Mouse (Mus musculus) natural killer cell, adult 2 months (primary cell): ENCODE measurements around the gene Dab2ip.
A peak's percentile ranks its signal among the peaks of the same experiment; 100 is the strongest.

Experiments used
- DNase-seq, 2 experiments: peaks; one replicate each; pipeline ENCODE4 v3.0.0; 2022; ENCODE audit warnings: low spot score in 2 of 2

The Dab2ip gene

DNA sequence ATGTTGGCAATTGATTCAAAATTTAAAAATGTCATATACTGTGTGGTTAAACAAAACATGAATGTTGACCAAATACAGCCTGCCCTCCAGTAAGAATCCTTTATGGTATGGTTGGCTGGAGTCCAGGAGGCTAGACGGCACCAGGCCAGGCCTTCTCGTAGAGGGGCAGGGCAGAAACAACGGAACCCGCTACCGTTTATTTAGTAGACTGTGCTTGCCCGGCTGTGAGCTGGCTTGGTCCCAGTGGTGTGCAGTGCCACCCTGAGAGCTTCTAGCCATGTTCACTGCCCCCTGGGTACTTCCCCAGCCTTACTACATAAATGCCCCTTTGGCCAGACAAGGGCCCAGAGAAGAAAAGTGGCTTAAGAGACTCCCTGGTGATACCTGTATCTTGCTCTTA lies 122.8 kb downstream of the Dab2ip start:
- peak in 1 of 2 experiments; percentile 25 for DNase-seq

DNA sequence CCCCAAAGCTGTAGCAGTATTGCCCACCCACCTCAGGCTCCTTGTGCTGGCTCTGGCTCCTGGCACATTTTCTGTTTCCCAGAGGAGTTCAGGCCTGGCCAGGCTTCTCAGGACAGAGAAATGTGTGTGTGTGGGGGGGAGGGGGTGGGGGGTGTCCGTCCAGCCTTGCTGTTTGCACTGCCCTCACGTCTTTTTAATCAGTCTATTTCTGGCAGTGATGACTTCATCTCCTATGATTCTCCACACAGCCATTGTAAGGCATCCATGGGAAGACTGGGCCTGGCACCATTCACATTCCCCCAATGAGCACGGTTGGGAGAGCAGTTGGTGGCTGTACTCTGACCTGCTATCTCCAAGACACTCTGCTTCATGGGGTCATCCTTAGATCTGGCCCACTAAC lies 125.9 kb downstream of the Dab2ip start:
- no peak for DNase-seq

DNA sequence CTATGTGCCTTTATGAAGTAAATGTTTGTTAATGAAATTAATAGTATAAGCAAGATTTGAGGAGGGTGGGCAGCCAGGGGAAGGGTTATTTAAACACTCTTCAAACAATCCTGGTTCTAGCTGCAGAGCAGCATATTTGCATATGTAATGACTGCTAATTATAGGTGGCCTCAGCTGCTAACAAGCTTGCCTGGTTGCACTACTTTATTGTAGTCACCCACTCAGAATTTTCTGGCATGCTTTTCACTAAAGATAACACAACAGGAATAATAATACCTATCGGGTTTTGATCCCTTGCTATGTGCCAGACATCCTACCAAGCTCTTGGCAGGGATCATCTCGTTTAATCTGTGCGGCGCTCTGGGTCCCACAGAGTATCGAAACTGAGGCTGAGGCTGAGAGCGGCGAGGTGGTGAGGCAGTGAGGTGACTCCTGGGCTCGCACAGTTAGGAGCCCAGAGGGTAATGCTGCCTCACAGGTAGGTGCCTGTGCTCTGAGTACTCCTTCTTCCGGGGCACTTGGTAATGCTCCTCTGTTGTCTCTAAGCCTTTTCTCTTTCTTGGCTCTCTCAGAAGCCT lies 126.8 kb downstream of the Dab2ip start:
- DNase-seq: no peak

DNA sequence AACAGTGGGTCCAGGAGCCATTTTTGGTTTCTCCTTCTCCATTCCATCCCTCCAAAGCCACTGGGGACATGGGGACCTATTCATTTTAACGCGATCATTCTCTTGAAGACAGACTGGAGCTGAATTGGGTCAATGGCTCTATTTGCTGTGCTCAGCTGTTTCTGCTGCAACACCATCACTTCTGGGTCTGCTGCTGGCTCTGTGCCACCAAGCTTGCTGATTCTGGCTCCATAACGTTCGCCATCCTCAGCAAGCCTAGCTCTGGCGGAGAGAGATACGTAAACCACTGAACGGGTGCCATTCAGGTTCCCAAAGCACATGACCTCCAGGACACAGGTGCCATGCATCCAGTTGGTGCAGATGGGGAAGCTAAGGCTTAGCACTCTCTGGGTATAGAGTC lies 128.0 kb downstream of the Dab2ip start:
- no peak for DNase-seq

DNA sequence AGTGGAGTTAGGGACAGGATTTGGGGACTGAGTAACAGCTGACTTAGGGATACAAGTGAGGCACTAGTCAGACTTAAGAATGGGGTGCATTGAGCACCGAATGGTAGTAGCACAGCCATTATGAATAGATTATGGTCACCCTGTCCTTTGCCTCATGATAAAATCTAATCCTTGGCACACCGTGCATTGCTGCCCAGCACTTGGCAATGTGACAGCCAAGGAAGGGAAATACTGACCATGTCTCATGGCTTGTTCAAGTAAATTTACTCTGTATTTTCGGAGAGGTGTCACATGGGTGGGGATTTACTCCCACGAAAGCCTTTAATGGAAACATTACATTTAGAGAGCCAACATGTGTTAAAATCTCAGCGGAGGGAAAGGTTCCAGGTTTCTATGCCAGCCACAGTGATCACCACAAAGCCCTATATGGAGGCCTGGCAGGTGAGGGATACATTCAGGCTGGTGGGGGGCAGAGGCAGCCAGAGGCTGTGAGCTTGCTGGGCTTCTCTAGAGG lies 129.5 kb downstream of the Dab2ip start:
- DNase-seq: no peak

DNA sequence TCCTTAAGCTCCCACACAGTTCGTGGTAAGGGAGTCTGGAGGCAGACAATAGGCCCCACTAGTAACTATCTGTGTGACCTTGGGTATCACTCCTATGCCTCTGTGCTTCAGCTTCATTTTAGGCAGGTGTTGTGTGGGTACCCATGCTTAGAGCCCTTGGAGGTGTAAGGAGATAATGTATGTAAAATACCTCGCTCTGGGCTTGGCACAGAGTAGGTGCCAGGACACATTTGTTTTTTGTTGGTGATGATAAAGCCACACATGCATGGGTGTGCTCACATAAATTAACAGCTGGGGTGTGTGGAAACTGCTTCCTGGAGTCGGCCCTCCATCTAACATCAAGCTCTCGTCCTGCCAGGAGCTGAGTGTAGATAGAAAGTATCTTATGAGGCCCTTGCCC lies 130.1 kb downstream of the Dab2ip start:
- no peak for DNase-seq

DNA sequence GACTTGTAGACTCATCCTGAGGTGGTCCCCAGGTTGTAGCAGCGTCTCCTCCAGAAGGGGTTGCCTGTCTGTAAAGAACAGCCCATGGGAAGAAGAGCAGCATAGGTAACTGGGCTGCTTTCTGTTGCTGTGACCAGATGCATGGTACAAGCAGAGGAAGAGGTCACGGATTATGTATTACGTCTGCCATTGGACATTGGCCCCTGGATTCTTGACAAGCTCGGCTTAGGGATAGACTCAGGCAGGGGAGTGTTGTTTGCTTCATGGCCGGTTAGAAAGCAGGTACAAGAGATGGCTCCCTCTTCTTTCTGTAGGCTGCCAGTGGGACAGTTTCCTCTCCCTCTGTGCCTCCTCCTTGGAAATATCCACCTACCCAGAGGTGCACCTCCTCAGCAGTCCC lies 130.5 kb downstream of the Dab2ip start:
- DNase-seq: no peak

DNA sequence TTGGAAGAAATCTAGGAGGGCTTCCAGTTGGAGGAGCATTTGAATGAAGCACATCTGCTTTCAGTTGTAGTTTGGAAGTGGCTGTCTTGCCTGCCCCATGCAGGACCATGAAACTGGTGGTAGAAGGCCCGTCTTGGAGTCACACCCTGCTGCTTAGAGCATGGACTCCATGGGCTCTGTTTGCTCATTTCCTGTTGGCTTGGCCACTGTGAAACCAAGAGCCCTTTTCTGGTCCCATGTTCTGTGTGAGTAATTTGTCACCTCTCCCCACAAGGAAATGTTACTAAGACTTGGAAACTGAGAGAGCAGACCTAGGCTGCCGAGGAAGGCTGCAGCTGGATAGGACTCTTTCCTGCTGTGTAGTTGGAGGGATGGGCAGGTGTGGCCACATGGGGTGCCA lies 131.8 kb downstream of the Dab2ip start:
- DNase-seq: peak; percentile 21 to 60

DNA sequence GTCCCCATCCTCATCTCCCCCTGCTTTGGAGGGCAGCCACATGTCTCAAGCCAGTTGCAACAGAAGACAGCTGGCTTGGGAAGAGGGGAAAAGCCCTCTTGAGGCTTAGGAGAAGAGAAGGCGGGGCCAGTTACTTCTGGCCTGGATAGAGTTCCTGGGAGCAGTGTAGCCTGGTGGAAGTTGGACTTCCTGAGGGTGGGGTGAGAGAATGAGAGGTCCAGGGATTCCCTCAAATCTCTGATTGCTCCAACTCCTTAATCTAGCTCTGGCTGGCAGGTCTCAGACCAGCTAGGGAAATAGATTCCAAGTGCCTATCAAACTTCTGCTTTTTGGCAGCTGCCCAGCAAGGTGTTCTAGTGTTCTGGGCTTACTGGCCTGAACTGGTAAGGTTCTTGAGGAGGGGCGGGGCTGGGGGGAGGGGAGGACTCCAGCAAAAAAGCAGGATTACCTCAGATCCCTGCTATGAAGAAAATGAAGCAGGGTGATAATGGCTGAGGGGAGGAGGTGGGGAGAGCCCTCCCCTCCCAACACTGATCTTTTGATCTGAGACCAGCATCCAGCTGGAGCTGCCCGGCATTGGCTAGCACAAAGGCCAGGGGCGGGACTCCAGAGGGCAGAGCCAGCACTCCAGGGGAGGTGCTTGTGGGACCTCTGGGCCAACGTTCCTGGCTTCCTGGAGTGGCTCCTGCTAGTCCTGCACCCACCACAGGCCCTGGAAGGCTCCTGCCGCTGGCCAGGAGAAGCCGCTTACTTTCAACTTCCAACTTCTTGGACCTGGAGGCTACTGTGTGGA lies 133.4 kb downstream of the Dab2ip start:
- no peak for DNase-seq

DNA sequence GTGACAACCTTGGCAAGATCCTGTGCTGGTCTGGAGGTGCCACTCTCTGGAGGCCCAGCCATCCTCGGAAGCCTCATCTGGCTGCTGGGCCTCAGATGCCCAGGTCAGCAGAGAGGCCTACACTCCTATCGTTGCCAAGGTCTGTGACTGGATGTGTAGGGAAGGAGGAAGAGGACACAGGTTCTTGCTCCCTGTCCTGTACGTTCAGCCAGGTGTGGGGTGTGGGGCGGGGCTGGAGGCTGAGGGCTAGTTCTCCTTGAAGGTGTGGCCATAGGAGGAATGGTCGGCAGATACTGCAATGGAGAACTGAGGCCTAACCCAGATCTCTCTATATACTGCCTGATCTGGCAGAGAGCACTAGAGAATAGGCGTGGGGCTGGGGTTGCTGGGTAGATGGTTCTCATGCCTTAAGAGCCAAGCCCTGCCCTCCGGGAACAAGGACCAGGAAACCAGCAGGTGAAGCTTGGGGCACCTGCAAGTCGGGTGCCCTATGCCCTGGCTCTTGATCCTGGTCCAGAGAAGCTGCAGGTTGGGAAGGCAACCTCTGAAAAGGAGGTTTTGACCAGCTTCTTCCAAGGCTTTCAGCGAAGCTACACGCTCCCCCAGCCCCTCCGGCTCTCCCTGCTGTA lies 134.3 kb downstream of the Dab2ip start:
- DNase-seq: no peak

DNA sequence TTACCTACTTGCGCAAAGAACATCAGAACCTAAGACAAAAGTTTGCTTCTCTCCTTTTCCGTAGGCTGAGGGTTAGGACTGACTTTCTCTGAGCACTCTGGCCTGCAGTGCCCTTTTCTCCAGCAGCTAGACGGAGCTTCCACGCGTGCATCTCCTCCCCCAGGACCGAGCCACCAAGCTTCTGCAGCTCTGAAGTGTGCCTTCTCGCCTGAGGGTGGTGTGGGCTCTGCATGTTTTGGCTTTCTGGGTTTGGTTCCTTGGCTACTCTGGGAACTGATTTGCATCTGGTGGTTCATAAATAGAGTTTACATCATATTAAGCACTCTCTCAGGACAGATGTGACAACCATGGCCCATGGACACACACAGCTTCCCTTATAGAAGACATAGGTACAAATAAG lies 135.0 kb downstream of the Dab2ip start:
- no peak for DNase-seq

DNA sequence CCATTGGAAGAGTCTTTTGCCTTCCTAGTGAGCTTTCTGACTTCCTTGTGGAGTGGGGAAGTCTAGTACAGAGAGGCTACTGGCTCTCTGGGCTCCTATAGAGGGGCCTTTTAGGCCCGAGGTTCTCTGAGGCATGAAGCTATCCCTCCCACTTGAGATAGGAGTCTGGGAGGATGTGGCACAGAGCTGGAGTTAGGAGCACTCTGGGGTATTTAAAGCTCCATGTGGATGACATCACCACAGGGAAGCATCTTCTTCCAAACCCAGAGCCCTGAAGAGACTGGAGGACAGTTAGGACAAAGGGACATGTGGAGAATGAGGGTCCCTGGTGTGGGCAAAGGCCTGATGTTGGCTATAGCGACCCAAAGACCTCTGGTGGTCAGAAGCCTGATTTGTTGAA lies 136.0 kb downstream of the Dab2ip start:
- DNase-seq: no peak

DNA sequence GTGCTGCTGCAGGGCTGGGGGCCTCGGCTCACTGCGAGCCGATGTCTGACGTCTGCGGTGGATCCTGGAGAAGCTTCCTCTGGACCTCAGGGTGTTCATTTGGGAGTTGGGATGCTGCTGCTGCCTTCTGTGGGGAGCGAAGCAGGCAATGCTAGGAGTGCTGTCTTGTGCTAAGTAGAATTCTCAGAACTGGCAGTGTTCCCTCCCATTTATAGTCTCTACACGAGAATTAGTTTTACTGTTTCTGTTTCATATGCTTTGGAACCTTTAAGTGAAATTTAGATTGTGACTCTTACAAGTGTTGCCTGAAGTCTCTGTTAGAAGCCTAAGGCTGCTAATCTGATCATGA lies 138.1 kb downstream of the Dab2ip start:
- no peak for DNase-seq

DNA sequence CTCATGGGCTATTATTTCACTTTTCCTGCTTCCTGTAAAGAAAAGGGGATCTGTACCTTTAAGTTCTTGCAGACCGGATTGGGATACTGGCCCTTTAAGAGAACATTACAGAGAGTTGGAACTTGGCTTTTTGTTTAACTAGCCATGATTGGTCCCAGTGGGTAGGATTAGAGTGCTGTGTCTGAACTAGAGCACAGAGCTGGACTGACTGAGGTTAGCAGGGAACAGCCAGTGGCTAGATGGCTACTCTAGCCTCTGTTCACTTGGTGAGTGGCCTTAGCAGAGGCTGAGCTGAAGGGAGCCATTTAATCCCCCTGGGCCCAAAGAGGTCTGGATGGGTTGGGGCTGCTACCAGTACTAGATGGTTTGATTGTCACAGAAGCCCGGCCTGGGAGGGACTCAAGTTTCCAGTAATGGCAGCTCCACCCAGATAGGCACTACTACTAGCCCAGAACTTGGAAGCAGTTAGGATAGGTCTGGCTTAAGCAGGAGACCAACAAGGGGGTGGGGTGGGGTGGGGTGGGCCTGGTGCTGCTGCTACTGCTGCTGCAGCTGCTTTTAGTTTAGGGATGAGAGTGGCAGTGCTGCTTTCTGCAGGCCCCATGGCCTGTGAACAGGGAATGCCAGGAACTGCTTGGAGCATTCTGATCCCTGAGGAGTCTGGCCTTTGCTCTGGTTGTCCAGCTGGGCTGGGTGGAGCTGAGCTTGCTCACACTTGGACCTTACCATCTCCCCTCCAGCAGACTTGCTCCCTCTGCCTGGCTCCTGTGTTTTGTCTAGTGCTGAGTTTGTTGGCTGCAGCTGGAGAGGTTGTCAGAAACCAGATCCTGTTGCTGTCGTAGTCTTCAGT lies 138.7 kb downstream of the Dab2ip start:
- no peak for DNase-seq

DNA sequence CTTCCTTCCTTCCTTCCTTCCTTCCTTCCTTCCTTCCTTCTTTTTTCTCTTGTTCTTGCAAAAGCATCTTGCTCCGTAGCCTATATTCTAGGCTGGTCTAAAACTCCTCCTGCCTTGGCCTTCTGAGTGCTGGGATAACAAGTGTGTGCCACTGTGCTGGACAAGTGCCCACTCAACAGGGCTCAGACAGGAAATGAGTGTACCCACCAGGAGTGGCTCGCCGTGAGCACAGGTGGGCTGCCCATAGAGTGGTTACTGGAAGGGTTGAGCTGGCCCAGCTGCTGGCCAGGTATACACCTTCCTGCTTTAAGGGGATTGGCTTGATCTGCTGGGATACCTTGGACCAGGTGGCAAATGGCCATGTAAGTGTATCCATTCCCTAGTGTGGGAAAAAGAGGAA lies 139.7 kb downstream of the Dab2ip start:
- no peak for DNase-seq

DNA sequence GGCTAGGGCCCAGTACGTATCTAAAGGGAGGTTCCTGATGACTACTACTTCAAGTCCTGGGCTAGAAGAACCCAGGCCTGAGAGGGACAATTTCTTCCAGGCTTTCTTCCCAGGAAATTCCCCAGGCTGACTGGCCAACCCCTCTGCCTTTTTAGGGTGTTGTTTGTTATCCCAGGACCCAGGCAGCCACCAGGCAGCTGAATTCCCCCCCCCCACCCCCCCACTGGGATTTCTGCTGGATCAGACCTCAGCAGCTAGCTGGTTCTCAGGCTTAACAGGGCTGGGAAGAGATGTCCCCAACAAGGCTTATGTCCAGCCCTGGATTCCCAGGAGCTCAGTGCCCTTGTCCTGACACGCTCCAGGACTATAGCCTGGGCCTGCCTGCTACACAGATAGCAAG lies 142.9 kb downstream of the Dab2ip start:
- DNase-seq: no peak

DNA sequence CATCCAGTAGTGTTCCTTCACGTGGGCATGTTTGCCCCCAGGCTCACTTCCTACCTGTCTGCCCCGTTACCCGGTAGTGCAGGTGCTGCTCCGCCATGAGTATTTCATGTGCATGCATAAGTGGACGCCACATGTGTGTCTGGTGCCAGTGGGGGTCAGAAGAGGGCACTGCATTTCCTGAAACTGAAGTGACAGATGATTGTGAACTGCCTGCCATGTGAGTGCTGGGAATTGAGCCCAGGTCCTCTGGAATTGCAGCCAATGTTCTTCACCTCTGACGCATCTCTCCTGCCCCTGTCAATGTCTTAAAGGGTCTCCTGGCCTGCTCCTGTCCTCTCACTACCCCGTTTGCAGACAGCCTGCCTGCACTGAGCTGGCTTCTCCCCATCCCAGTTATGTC lies 143.9 kb downstream of the Dab2ip start:
- no peak for DNase-seq

DNA sequence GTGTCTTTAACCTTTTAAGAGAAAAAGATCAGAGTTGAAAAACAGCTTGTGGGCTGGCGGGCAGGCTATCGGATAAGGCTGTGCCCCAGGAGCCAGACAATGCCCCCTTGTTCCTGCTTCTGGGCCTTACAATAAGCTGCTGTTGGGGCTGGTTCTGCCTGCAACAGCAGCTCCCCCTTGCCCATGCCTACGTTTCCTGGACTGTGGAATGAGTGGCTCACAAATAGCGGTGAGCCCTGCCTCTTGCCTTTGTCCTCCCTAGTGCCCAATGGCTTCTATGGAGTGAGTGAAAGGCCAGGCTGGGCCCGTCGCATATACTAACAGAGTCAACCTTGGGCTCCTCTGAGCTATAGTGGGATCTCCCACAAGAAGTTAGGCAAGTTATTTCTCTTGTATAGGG lies 144.5 kb downstream of the Dab2ip start:
- no peak for DNase-seq

DNA sequence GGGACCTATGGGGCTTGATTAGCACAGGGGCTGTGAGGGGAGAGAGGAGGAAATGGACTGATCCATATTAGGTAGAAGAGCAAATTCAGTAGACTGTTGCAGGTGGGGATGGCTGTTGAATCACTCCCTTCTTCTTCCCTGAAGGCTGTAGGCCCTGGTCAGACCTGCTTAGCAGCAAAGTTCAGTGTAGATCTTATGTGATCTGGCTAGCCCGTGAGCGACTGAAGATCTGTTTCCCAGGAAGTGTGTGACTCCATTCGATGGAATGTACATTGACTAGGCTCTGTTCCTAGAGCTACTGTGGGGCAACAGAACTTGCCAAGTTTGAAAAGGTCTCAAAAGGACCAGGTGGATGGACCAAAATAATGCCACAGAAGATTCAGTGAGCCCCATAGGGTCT lies 145.2 kb downstream of the Dab2ip start:
- DNase-seq: no peak

DNA sequence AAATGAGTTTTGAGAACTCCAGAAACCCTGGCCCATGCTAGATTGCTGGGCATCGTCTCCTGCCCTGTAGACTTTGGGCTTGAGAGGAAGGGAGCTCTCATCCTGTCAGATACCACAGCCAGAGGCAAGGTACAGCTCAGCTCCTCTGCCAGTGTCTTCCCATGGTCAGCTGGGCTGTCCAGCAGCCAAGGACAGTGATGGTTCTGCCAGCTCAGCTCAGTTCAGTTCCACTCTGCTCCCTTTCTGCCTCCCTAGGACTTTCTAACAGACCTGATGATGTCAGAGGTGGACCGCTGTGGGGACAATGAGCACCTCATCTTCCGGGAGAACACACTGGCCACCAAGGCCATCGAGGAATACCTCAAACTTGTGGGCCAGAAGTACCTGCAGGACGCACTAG lies 154.5 kb downstream of the Dab2ip start:
- no peak for DNase-seq

DNA sequence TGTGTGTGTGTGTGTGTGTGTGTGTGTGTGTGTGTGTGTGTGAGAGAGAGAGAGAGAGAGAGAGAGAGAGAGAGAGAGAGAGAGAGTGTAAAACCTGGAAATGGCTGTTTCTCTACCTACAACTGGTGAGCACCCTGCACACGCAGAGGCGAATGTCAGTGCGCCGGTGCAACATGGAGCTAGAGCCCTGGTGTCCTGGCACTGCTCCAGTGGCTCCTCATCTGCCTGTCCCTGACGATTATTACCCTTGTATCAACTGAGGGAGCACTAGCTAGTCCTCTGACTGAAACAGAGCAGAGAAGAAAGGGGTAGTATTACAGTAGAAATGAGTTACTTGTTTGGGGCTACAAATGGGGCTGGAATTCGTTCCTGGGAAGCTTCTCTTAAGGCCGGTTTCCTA lies 155.4 kb downstream of the Dab2ip start:
- no peak for DNase-seq

DNA sequence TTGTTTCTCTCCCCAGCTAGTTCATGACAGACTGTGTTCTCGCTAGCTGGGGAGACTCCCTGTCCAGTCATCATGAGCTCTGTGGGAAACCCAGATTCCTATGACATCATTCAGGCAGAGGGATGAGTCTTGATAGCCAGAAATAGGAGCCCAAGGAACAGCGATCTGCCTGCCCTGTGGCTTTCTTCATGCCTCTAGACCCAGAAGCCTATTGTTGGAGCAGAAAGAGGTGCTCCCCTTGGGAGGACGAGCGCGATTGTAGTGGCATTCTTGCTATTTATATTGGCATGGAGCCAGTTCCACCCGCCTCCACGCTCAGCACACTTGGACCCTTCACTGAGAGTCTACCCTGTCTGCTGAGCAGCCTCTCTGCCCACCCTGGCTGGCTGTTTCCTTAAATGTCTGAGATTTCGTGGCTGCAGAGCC lies 156.7 kb downstream of the Dab2ip start:
- DNase-seq: no peak
